Mouse (Mus musculus) E14TG2a.4 (cell line): ENCODE data around the gene Fras1.

Source experiments
- CTCF ChIP-seq: conservative IDR thresholded peaks from 2 replicates; pipeline ENCODE4 v1.5.1; 2014; ENCODE audit warnings: low read length
- POU5F1 ChIP-seq: IDR thresholded peaks from 2 replicates; pipeline ENCODE4 v1.6.1; 2014; ENCODE audit warnings: low read length, borderline replicate concordance

GRCm38 (mm10) chr5:96635866-96636265, 262.1 kb downstream of the Fras1 start:
- TF ChIP-seq CTCF (no peak), POU5F1 (no peak)
